Mouse (Mus musculus): ENCODE measurements around the gene Opcml.

Opcml gene

DNA sequence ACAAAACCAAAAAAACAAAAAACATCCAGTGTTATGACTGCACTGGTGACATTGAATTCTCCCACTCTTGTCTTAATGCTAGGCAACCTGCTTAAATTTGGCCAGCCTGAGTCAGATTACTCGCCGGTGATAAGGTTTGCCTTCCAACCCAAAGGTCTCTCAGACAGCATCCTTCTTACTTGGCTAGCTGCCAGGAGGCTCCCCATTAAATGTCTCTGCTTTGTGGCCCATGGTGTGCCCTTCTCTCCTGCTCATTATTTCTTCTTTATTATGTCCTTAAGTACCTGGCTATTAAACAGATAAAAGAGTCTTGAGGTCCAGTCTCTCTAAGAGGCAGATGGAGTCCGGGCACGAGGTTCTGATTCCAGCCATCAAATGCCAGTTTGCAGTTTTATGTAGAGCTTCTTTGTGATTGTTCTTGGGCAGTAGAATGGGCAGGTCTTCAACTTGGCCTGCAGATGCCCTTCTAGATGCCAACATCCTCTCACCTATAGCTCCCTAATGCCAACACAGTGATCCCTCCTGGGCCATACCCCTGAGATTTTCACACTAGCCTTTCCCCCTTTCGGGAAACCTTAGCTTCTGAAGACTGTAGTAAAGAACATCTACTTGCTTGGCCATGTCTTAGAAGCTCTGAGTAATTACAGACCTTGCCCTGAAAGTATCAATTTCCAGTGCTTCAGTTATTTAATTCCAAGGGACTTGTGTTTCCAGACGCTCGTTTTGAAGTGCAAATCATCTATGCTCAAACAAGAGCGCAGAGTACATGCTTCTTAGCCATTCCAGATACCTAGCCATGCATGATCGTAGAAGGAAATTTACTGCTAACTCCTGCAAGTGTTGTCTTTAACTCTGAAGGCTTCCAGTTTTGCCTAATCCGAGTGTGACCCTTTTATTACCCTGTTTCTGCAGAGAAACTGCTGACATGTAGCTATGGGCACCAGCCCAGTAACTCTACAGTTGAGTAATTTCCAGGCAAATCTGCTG is 986.2 kb downstream of the Opcml start:
- CTCF ChIA-PET = no interaction called here

DNA sequence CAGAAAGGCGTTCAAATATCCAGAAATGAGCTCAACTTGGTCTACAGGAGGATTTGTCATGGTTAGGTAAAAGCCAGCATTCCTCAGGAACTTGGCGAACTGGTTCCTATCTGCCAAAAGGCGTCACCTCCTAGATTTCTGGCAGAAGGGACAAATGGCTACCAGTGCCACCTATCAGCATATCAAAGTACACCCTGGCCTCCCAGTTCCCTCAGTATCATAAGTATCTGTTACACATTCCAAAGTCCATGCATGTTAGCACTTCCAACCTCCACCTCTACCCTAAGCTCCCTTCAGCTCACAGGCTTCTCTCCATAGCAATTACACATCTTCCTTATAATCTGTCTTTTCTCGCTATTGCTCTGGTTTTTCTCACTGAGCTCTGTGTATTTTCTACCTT is 993.3 kb downstream of the Opcml start:
- CTCF ChIA-PET = no interaction called here

DNA sequence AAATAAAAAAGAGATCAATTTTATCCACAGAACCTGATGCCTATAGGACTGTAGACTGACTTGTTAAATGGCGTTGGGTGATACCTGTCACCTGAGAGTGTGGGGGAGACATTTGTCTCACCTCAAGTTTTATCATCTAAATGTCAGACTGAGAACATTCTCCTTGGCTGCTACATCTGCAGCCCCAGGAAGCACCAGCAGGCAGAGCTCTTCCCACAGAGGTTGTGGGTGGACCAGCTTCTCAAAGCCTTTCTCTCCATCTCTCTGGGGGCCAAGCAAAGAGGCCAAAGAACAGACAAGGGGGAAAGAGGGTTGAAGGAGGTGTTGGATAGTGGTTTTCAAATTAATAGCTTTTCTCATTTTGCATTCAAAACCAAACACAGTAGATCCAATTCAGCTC is 998.9 kb downstream of the Opcml start:
- CTCF ChIA-PET = no interaction called here

DNA sequence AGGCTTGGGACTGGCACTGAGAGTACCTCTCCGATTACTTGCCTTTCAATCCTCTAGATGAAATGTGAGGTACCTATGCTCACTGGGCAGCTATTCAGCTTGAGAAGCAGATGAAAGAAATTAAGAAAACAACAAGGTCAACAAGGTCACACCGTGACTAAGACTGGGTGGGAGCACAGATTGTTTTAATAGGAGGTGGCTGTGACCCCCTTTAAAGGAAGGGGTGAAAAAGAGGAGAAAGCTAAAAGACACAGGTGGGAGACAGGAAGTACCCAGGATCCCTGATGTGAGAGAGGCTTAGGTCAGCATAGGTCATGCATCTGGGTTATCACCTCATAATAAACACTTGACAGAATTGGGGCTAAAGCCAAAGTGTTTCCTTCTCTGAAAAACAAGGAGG is 1009.5 kb downstream of the Opcml start:
- CTCF ChIA-PET = no interaction called here

DNA sequence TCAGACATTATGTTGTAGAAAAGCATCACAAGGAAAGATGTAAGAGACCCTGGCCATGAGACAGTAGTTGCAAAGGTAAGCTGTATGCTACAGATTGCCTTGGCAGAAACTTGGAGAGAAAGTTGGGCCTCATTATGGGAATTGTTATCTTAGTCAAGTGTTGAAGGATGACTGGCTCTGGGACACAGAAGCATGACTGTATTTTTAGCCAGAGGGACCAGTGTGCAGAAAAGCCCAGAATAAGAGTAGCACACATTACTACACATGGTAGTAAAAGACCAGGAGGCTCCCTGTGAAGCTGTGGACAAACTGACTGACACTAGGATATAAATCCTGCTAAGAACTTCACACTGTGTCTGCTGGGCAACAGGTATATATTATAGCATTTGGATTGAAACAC is 1016.1 kb downstream of the Opcml start:
- CTCF ChIA-PET = no interaction called here

DNA sequence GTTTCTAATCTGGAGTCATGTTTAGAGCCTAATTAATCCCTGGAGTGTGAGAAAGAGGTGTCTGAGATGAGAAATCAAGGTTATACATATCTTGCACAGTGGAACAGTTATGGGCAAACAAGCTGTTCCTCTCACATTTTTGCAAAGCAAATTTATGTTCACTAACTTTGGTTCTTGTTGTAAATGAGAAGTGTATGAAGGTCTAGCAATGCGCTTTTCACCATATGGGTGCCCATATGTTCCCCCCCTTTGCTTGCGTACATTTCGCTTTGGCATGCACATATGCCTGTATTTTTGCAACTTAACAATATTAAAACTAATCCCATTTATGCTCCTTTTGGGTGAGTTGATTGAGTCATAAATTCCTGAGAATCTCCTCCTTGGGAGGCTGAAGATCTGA is 1031.5 kb downstream of the Opcml start:
- CTCF ChIA-PET = no interaction called here

DNA sequence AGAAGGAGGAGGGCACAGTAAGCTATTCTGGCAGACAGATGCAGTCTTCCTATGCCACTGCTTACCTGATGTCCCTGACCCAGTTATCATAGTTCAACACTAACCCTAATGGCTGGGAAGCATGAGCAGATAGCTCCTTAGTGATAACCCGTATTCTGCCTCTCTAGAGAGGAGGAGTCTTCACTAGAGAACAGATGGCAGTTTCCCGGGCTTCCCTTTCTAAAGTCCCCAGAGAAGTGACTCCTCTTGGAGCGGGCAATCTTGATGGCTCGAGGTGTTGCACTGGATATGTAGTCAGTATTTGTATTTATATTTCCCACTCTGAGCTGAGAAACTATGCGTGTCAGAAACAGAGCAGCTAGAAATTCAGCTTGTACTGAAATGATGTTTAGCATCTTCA is 1031.9 kb downstream of the Opcml start:
- CTCF ChIA-PET = no interaction called here

DNA sequence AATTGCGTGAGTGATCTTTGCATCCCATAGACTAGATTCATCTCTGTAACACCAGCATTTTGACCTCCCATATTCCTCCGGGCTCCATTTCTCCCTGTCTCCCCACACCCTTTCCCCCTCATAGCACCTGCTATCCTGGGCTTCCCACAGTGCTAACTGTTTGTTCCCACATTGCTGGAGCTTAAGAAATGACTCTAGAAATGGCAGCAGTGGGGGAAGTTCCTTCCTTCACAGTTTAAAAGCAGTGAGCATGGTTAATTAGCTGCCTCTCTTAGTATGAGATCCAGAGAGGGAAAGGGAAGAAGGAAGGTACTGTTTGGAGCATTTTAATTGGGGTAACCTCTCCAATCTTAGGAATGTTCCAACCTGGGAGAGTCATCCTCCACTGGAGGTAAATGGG is 1035.2 kb downstream of the Opcml start:
- CTCF ChIA-PET = no interaction called here

DNA sequence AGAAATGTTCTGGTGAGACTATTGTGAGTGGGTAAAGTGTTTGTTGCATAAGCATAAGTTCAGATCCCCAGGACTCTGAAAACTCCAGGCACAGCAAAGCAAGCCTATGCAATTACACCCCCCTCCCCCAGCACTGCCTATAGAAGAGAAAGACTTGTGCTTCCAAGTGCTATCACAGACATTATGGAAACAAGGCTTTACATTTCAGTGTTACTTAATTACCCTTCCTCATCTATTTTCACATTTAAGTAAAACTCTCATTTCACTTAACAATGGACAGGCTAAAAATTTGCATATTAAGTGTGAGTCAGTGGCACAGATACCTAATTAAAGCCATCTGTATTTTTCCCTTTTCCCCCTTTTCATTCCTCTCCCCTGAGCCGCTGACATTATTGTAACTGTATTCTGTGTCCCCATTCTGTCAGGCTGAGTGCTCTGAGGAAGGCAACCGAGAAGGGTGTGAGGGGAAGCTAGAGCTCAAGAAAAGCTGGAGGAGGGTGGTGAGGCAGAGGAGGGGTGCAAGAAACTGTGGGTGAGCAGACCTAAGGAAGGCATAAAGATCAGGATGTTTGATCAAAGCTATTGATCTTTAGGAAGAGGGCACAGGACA is 1055.5 kb downstream of the Opcml start:
- CTCF ChIA-PET = no interaction called here

DNA sequence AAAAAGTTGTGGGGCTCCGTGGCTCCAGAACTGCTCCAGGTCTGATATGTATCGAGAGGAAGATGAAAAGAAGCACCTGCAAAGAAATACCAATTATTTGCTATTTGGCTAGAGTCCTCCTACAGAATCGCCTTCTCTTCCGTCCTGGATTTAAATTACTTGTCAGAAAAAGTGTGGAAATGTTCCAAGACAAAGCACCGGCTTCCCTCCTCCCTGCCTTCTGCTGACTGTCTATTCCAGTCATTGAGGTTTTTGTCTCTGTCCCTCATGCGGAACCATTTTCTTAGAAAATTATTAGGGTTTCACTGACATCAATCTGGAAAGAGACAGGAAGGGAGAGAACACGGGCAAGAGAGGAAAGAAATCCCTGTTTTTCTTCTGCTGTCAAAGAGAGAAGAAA is 1065.3 kb downstream of the Opcml start:
- CTCF ChIA-PET = no interaction called here

DNA sequence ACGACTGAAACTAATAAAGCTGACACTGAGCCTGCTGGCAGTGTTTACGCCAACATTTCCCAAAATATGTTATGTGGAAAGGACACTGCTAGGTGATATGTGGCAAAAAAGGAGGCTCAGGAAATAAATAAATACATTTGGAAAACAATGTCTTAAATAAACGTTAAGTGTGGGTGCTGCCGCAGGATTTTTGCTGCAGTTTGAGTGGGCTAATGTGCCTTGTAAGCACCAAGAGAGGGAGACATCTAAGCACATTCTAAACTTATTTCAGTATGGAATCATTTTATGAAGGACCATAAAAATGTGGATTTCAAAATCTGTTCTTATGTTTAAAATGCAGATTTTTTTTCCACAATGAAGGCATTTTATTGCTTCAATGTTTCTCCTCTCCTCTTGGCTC is 1071.4 kb downstream of the Opcml start:
- CTCF ChIA-PET = no interaction called here

DNA sequence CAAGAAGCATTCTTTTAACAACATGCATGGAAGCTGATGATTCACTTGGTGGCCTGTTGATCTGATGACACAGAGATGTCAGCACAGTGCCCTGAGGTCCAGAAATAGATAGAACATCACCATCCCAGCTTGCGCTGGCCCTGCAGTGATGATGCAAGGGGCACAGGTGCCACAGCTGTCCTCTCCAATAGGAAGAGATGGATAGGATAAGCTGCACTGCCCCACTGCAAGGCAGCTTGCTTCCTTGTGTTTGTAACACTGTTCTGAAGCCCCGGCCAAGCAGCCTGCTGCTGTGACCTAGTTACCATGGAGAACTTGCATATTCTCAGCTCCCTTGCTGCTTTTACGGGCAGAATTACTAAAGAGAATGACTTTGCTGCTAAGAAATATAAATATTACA is 1076.7 kb downstream of the Opcml start:
- CTCF ChIA-PET = no interaction called here

DNA sequence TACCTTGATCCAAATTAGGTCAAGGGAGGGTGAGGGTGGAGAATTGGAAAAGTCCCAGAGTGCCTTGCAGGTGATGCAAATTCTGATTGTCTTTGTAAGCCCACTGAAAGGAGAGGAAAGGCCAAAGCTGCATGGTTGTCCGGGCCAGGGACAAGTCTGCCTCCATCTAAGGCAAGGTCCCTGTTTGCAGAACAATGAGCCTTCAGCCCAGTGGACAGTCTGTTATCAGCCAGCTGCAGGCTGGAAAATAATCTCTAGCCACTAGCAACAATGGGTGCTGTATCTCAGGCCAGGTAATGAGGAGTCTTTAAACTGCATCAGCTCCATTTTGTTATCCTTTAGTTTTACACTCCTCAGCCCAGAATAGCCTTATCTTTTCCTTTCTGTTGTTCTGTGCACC is 1079.9 kb downstream of the Opcml start:
- CTCF ChIA-PET = no interaction called here

DNA sequence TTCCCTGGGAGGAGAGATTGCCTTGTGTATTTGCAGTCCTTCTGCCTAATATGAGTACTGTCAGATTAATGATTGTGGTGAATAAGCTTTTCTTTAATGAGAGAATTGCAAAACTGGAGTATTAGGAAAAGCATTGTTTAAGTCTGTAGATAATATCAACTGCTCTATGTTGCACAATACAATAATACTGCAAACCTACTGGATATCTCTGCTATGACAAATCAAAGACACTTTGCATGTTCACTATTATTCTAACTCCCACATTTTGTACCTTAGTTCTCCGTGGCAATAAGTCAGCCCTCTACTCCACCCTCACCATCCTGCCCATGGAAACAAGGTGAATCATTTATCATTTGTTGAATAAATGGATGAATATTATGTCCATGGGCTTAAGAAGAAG is 1092.0 kb downstream of the Opcml start:
- CTCF ChIA-PET = no interaction called here

DNA sequence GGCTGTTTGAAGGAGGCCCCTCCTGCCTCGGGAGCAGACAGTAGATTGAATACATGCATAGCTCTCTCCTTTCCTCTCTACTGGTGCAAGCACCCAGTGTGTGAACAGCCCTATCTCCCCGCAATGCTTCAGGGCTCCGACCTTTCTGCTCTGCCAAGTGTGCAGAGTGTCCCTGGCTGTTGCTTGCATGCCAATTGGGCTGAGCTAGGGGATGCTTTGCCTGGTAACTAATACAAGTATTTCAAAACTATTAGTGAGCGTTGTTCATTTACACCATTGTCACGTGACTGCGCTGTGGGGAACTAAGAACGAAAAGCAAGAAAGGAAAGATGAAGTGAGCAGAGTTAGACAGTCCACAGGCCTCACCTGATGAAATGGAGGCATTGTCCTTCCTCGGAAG is 1101.0 kb downstream of the Opcml start:
- CTCF ChIA-PET = no interaction called here

DNA sequence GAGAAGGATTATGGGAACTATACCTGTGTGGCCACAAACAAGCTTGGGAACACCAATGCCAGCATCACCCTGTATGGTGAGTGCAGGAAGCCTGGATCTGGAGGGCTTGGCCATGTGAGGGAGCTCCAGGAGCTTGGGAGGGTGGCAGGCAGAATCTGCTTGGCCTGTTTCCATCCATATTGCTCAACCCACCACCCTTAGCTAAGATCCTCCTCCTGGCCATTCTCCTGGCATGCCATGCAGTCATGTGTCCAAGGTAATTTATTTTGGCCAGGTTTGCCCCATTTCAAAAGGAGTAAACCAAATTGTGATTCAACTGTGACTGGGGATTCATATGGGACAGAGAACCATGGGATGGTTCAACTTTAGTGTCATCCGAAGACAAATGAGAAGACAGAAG is 1112.7 kb downstream of the Opcml start:
- CTCF ChIA-PET = no interaction called here

DNA sequence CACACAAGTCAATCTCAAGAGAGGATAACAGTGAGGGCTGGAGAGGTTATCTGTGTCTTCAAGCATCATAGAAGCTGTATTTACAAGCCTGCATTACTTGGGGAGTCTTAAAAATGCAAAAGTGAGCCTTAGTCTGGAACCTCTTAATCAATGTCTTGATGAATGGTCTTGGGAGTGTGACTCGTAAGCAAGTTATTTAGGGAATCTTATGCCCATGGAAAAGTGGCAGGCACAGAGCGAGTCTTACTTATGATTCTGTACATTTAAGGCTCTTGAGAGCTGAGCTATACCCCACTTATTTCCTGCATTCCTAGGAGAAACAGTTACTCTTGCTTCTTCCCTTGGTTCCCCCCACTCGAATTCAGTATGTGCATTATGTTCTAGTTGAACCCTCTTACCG is 1119.2 kb downstream of the Opcml start:
- CTCF ChIA-PET = no interaction called here

DNA sequence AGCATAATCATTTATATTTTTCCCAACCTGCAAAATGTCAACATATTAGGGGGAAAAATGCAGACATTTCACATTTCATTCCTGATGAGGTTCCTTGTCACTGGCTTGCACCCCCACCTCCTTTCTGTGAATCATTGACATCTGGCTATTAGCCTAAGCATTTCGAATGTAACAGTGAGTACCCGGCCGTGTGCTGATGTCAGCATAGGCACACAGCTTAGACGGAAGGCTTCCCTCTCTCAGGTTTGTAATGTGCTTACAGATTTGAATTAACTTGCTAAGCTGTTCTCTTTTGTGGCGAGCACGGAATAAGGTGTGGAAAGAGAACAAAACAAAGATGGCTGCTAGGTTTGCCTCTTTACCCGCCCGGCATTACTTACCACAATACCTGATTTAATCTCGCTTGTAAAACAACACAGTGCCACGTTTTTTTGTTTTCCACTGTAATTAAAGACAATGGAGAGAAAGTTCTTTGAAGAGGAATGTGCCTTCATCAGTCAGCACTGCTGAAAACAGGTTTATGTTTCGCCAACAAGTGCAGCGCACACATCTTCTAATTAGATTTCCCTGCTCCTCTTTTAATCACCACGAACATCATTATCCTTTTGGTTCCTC is 1121.1 kb downstream of the Opcml start:
- CTCF ChIA-PET = no interaction called here

DNA sequence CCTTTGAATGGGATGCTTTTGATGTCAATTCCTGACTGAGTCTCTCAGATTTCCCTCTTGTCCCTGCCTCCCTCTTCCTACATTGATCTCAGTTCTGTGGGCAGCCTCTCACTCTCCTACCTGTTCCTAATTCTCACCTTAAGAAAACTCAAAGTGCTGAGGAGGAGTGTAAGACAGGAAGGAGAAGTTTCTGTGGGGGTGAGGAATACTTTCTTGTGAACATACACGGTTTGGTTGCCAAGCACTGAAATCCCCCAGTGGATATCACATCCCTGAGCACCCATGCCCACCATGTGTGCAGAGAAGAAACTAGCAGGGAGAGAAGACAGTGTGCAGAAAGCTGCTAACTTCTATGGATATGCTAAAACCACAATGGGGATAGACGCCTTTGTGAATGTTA is 1141.5 kb downstream of the Opcml start:
- CTCF ChIA-PET = no interaction called here

DNA sequence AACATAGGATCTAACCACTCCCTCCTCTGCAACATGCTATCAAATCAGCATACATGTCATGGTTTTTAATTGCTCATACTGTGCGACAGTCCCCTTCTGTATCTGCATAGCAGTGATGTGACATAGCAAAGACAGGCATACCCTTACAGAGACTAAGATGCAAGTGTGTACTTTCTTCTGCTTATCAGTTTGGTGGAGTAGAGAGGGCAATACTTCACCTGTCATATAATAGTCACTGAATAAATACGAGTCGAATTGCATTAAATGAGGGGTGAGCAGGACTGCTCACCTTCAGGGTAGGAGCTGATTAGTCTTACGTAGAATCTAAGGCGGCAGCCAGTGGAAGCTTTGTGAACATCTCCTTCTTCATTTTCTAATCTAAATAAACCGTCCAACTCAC is 1146.6 kb downstream of the Opcml start:
- CTCF ChIA-PET = no interaction called here

DNA sequence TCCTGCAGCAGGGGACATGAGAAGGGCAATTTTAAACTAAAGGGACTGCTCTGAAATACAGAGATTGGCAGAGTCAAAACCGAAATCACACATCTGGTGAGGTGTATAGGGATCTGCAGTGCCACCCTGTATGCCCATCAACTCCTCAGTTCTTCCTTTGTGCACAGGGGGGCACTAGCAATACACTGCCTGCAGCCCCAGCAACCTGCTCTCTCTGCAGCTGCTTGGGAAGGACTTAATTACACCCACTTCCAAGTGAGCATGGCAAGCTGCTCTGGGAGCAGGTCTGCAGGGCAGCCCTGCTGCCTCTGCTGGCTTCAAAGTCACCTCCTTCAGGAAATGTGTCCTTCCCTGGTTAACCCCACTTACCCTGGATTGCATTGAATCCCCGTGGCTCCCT is 1147.4 kb downstream of the Opcml start:
- CTCF ChIA-PET = no interaction called here

DNA sequence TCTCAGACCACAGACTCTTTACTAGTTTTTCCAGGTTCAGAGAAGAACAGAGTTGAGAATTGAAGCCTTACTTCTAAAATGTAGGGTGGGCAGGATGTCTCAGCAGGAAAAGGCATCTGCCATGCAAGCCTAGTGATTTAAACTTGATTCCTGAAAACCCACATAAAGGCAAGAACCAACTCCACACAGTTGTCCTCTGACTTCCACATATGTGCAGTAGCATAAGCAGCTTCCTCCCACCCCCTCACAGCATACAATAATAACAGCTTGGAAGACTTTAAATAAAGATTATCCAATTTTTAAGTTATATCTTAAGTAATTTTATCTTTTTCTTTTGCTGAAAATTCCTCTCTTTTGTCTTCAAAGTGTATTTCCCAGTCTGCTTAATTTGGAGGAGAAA is 1150.3 kb downstream of the Opcml start:
- CTCF ChIA-PET = no interaction called here

DNA sequence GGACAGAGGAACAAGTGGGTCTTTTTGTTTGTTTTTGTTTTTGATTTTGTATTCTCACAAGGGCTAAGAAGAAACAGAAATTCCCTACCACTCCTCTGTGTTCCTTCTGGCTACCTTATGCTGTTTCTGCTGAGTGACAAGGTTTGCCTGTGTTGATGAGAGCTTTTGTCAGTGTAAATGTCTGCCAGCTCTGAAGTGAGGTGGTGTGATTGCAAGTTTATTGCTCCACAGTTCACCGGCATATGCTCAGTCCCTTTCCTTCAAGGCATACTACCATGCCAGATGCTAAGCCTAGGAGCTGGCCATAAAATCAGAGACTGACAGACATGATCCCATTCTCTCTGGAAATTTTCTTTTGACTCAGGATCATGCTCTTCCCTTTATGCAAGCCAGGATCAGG is 1178.9 kb downstream of the Opcml start:
- CTCF ChIA-PET = no interaction called here
